Mouse (Mus musculus) lung, adult 2 months (tissue): ENCODE results near the gene Pnkp. TPM values are rescaled to one million over a fixed set of nuclear protein-coding genes. Genes with fewer than 3 reads are reported as not detected.

Experiments
- DNase-seq: peaks from one replicate; pipeline ENCODE4 v3.0.0; 2022
- H3K4me1 ChIP-seq: fragments of 200-500 bp; 2 replicates; pipeline ENCODE4 v1.6.1; 2011; ENCODE audit warnings: low read length; ENCODE audit not compliant: control insufficient read depth, insufficient read depth
- H3K4me3 ChIP-seq: fragments of 200-500 bp; replicated peaks from 2 replicates; pipeline ENCODE3; 2011; ENCODE audit warnings: low read depth, mild to moderate bottlenecking, control low read depth, low read length; ENCODE audit errors: extremely low read depth
- CTCF ChIP-seq: fragments of 200-500 bp; IDR thresholded peaks from 2 replicates; pipeline ENCODE4 v1.5.1; 2011; ENCODE audit warnings: mild to moderate bottlenecking, low read length, control low read depth; ENCODE audit not compliant: insufficient read depth
- POLR2A ChIP-seq: fragments of 200-500 bp; IDR thresholded peaks from 2 replicates; pipeline ENCODE4 v1.6.1; 2011; ENCODE audit warnings: low read depth, mild to moderate bottlenecking, control low read depth, low read length, borderline replicate concordance; ENCODE audit errors: extremely low read depth
- WGBS: fragments of 180-500 bp; shearing (Covaris S2); methylation state at CpG from one replicate; pipeline ENCODE4 v1.1.7; 2018; 5-methylcytosine and 5-hydroxymethylcytosine counted together
- polyA plus RNA-seq: library from polyadenylated mRNA; depleted of rRNA; stranded (reverse); fragments of >200 nt; gene quantifications from 2 replicates; pipeline ENCODE4 v1.2.3, GENCODE M21; 2012; rRNA removed

The Pnkp gene
- polyA plus RNA-seq, 1 experiment: 62.0 TPM

GRCm38 (mm10) chr7:44908706-44909476 is 52.0 kb downstream of the Pnkp start:
- 84% methylated on average over 15 of the region's 15 CpGs for WGBS
- H3K4me3 ChIP-seq: no peak overlapping the region
- TF ChIP-seq POLR2A (no peak), CTCF (no peak)
- no peak for DNase-seq
- no peaks in the 10 kb centered on the region for H3K4me1 ChIP-seq

Other genes with a start within 250 kb of the Pnkp start
- 223 and 227 TPM in 2 replicates for gene Myh14, start 186.3 kb upstream of the Pnkp start, polyA plus RNA-seq
- gene Izumo2, start 148.4 kb upstream of the Pnkp start, polyA plus RNA-seq: not detected in 2 replicates
- 42.0 and 51.9 TPM in 2 replicates for gene Vrk3, start 108.7 kb upstream of the Pnkp start, polyA plus RNA-seq
- 0.15 and 0.18 TPM in 2 replicates for gene Zfp473, start 106.1 kb upstream of the Pnkp start, polyA plus RNA-seq
- gene Nup62, start 41.1 kb upstream of the Pnkp start, polyA plus RNA-seq: 42.9 and 44.1 TPM in 2 replicates
- 6.5 and 7.6 TPM in 2 replicates for gene Il4i1, start 40.8 kb upstream of the Pnkp start, polyA plus RNA-seq
- gene Atf5, start 40.5 kb upstream of the Pnkp start, polyA plus RNA-seq: 191 and 231 TPM in 2 replicates
- gene Akt1s1, start 8.1 kb upstream of the Pnkp start, polyA plus RNA-seq: 96.6 and 130 TPM in 2 replicates
- gene Tbc1d17, start 8.1 kb upstream of the Pnkp start, polyA plus RNA-seq: 95.7 and 114 TPM in 2 replicates
- 274 and 280 TPM in 2 replicates for gene Ptov1, start 12.6 kb downstream of the Pnkp start, polyA plus RNA-seq
- gene Med25, start 35.6 kb downstream of the Pnkp start, polyA plus RNA-seq: 133 and 233 TPM in 2 replicates
- 77.8 and 82.1 TPM in 2 replicates for gene Fuz, start 38.9 kb downstream of the Pnkp start, polyA plus RNA-seq
- gene Ap2a1, start 72.4 kb downstream of the Pnkp start, polyA plus RNA-seq: 94.8 and 101 TPM in 2 replicates
- gene Tsks, start 86.1 kb downstream of the Pnkp start, polyA plus RNA-seq: 0.16 TPM in 1 of 2 replicates, not detected in the other
- gene Cpt1c, start 117.7 kb downstream of the Pnkp start, polyA plus RNA-seq: 20.7 and 21.0 TPM in 2 replicates
- gene Prmt1, start 129.4 kb downstream of the Pnkp start, polyA plus RNA-seq: 71.0 and 97.7 TPM in 2 replicates
- 125 and 130 TPM in 2 replicates for gene Irf3, start 140.5 kb downstream of the Pnkp start, polyA plus RNA-seq
- 37.1 and 38.3 TPM in 2 replicates for gene Bcl2l12, start 141.6 kb downstream of the Pnkp start, polyA plus RNA-seq
- gene Scaf1, start 159.2 kb downstream of the Pnkp start, polyA plus RNA-seq: 76.2 and 76.8 TPM in 2 replicates
- gene Rras, start 160.8 kb downstream of the Pnkp start, polyA plus RNA-seq: 233 and 237 TPM in 2 replicates
- gene Prr12, start 195.7 kb downstream of the Pnkp start, polyA plus RNA-seq: 11.1 and 15.9 TPM in 2 replicates
- 86.5 and 102 TPM in 2 replicates for gene Nosip, start 205.3 kb downstream of the Pnkp start, polyA plus RNA-seq
- 82.5 and 90.6 TPM in 2 replicates for gene Prrg2, start 205.5 kb downstream of the Pnkp start, polyA plus RNA-seq
- 172 and 174 TPM in 2 replicates for gene Rcn3, start 235.1 kb downstream of the Pnkp start, polyA plus RNA-seq
- 112 and 120 TPM in 2 replicates for gene Fcgrt, start 246.7 kb downstream of the Pnkp start, polyA plus RNA-seq